In genomic region chr6:100335506-100336144, GRCm38 (mm10) we compare ENCODE assay signal across 10 mouse cellular contexts. TPM values are rescaled to one million over a fixed set of nuclear protein-coding genes. Genes with fewer than 3 reads are reported as not detected.
DNase-seq lines count a peak whose midpoint lies in the region; ATAC-seq lines count a peak whose summit lies in the region.
"Had no signal": no experiment of that assay in that cellular context is flagged by ENCODE, and none has a peak within 500 bp of the region (broad histone marks: within the 10 kb centered on the region; RNA-seq: fewer than 3 reads in every experiment).

No protein-coding gene starts in this region.

- ATAC-seq in kidney, embryonic 15.5 days (replicated peaks; ENCODE audit: low FRiP score), result peak; percentile 34; the same call in 1 of the 2 replicates
- no peak for ATAC-seq in lung, embryonic 15.5 days (ENCODE audit: borderline replicate concordance, extremely low read depth, low FRiP score, low TSS enrichment)
- ATAC-seq in stomach, embryonic 15.5 days (ENCODE audit: insufficient read depth, low FRiP score, low read depth), result 0 out of 2 replicates have a peak, but pooled peaks have one; percentile 47

- no peak overlapping the region for H3K27ac ChIP-seq in kidney, embryonic 15.5 days
- H3K27ac ChIP-seq in lung, embryonic 15.5 days, result peak overlapping the region; percentile 64
- no peak overlapping the region; the same call in 1 of the 2 replicates for H3K27ac ChIP-seq in stomach, embryonic 15.5 days
- H3K27ac ChIP-seq: macrophage had no signal

- peak overlapping the region; percentile 14; the same call in 1 of the 2 replicates for H3K4me3 ChIP-seq in kidney, embryonic 15.5 days (replicated peaks)
- peak overlapping the region; percentile 6; the same call in 1 of the 2 replicates for H3K4me3 ChIP-seq in lung, embryonic 15.5 days
- no peak overlapping the region for H3K4me3 ChIP-seq in stomach, embryonic 15.5 days (replicated peaks)

- peak overlapping the region; percentile 49 for H3K4me2 ChIP-seq in kidney, embryonic 15.5 days
- H3K4me2 ChIP-seq in lung, embryonic 15.5 days, result peak overlapping the region; percentile 39
- H3K4me2 ChIP-seq in stomach, embryonic 15.5 days, result peak overlapping the region; percentile 21

- 10% methylated on average over 18 of the region's 18 CpGs for WGBS in kidney, embryonic 15.5 days
- 14% methylated on average over 18 of the region's 18 CpGs for WGBS in lung, embryonic 15.5 days
- WGBS in stomach, embryonic 15.5 days, result 20% methylated on average over 18 of the region's 18 CpGs

- no peak for DNase-seq in kidney, postnatal 10 days
- peak; percentile 53 for DNase-seq in forelimb bud, embryonic 11.5 days (ENCODE audit: low read depth, low spot score)
- DNase-seq in yolk sac, embryonic 10.5 days (ENCODE audit: low spot score), result no peak
- no peak for DNase-seq in kidney, adult 11 months
- DNase-seq in cerebellum, postnatal 25 days, result no peak

- H3K4me1 ChIP-seq in kidney, embryonic 15.5 days, result peaks cover 28% of the 10 kb centered on the region
- H3K4me1 ChIP-seq in lung, embryonic 15.5 days, result peaks cover 16% of the 10 kb centered on the region; the same call in 1 of the 2 replicates
- peaks cover 9% of the 10 kb centered on the region; the same call in 1 of the 2 replicates for H3K4me1 ChIP-seq in stomach, embryonic 15.5 days

- no peak overlapping the region for H3K9ac ChIP-seq in kidney, embryonic 15.5 days
- no peak overlapping the region for H3K9ac ChIP-seq in lung, embryonic 15.5 days
- H3K9ac ChIP-seq in stomach, embryonic 15.5 days, result no peak overlapping the region

- peaks cover 28% of the 10 kb centered on the region for H3K27me3 ChIP-seq in kidney, embryonic 15.5 days
- H3K27me3 ChIP-seq in lung, embryonic 15.5 days, result no peaks in the 10 kb centered on the region
- H3K27me3 ChIP-seq in stomach, embryonic 15.5 days (replicated peaks), result no peaks in the 10 kb centered on the region
- H3K27me3 ChIP-seq: Patski had no signal

- no peaks in the 10 kb centered on the region for H3K36me3 ChIP-seq in kidney, embryonic 15.5 days
- no peaks in the 10 kb centered on the region for H3K36me3 ChIP-seq in lung, embryonic 15.5 days
- no peaks in the 10 kb centered on the region for H3K36me3 ChIP-seq in stomach, embryonic 15.5 days

- H3K9me3 ChIP-seq in kidney, embryonic 15.5 days (replicated peaks), result no peaks in the 10 kb centered on the region
- H3K9me3 ChIP-seq in lung, embryonic 15.5 days, result no peaks in the 10 kb centered on the region
- H3K9me3 ChIP-seq in stomach, embryonic 15.5 days, result no peaks in the 10 kb centered on the region

RNA-seq across cellular contexts. Expression of gene Rybp, which starts 48.3 kb away (rescaled TPM):
- polyA plus RNA-seq in kidney, embryonic 15.5 days (2015; fragmentation: Nextera tagmentation; extraction: Ambion mirVana), result 20.3 and 21.3 TPM in 2 replicates
- polyA plus RNA-seq in lung, embryonic 15.5 days (2015; fragmentation: Nextera tagmentation; extraction: Ambion mirVana), result 21.8 and 22.4 TPM in 2 replicates
- 19.0 and 19.4 TPM in 2 replicates for polyA plus RNA-seq in stomach, embryonic 15.5 days (2015; fragmentation: Nextera tagmentation; extraction: Ambion mirVana)
